Mouse (Mus musculus) adrenal gland, postnatal 4 days (tissue): ENCODE data around the gene Saxo1. TPM values are rescaled to one million over a fixed set of nuclear protein-coding genes. Genes with fewer than 3 reads are reported as not detected.

Experiments used
- DNase-seq, 2 experiments: peaks; one replicate each; pipeline ENCODE4 v3.0.0; 2021 to 2022; ENCODE audit warnings: low spot score in 2 of 2, mixed read lengths in 2 of 2
- total RNA-seq, 2 experiments: library from RNA; stranded (reverse); gene quantifications; 2 replicates each; pipeline ENCODE4 v1.2.3; 2021

The Saxo1 gene
- total RNA-seq, 2 experiments from 2014 or later = not detected

DNA sequence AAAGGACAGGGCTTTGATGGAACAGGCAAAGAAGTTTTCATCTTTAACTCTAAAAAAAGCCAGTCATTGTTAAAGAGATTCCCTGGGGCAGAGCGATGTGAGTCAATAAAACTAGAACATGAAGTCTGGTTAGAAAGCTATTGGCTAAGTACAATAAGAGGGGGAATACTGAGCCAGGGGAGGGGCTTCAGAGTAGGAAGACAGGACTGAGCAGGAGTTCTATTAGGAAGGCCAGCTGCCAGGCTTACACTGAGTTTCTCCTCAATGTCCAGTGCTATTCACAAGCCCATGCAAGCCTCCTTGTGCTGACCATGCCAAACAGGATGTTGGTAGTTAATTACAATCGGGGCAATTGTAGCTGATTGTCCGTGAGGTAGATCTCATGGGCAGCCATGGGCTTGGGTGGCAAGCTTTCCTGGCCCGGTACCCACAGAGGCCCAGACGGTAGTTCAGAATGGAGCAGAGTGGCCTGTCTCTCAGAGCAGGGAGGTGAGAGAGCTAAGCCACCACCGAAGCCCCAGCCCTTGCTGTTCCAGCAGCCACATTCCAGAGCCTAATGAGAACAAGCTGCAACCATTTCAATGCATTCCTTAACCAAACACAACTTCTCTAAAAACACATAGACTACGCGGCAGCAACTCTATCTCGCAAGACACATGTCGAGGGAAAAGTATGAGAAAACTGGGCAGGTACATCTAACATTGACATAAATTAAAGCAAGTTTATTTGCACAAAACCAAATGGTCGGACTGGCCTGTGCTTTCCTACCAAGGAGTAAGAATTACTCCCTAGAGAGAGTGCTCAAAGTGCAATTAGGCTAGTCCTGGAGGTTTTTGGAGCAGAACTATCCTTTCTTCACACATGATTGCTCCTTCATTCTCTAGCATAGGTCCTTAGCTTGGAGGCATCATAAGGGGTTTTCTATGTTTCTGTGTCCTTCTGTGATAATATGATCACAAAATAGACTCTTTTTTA, 30.7 kb downstream of the Saxo1 start:
- no peak for DNase-seq

DNA sequence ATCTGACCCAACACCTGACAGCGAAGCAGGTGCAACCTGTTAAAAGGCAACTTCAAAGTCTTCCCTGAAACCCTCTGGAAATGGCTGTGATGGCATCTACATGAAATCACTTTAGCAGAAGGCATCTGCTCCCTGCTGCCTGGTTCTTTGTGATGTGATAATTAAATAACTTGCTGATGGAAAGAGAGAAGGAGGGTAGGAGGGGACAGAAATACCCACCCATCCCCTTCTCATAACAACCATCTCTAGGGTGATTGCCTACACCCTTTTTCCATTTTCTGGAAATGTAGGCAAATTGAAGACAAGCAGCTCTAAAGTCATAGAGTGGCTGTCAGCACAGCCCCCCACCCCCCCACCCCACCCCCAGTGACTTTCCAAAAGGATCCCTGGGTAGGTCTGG, 33.6 kb downstream of the Saxo1 start:
- DNase-seq = no peak

GRCm38 (mm10) chr4:86523771-86524170, 34.4 kb downstream of the Saxo1 start:
- DNase-seq = no peak

DNA sequence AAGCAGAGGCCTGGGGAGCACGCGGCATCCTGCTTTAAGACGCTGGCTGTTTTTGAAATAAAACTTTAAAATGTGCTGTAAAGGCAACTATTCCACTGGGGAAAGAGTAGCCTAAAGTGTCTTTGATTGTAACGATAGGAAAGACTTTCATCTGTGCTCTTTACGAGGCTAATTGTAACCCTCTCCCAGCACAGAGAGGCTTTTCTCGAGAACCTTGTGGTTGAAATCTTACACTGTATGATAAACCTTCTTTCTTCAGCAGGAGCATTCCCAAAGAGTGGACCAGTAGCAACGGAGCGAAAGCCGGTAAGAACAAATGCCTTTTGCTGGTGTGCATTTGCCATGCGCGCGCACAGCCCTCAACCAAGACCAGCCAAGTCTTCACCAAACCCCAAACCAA, 37.4 kb downstream of the Saxo1 start:
- no peak for DNase-seq

GRCm38 (mm10) chr4:86519953-86520352, 38.2 kb downstream of the Saxo1 start:
- no peak for DNase-seq

DNA sequence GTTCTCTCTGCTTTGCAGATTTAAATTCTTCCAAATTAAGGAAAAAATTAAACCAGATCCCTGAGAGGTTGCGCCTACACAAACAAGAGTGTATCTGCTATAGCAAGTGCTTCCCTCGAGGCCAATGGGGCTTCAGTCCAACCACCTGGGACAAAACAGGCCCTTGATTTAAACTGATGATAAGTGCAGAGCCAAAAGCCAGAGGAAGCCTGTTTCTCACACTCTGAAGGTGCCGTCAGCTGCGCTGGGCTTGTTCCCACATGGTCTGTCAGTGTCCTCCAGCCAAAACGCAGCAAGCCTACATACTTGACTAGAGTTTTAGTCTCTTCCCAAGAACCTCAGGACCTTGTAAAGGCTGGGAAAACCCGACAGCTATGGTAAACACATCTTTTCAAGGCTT, 53.5 kb downstream of the Saxo1 start:
- DNase-seq = no peak

- DNase-seq = no peak
Measured at GRCm38 (mm10) chr4:86499561-86499960, 58.6 kb downstream of the Saxo1 start.

GRCm38 (mm10) chr4:86498754-86499153, 59.4 kb downstream of the Saxo1 start:
- no peak for DNase-seq

DNA sequence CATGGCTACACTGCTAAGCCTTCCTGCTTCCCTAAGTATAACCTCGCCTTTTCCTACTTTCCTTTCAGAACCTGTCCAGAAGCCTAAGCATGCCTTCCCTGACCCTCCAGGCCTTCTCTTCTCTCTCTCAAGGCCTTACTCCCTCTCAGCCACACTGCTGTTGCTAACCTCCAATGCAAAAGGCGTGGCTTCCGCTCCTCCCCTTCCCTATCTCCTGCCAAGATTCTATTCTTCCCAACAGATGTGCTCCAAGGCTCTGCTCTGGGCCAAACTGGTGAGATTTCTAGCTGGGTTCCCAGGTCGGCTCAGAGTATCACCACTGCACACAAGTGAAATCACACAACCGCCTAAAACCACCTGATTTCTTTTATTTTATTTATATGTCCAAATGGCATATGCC, 69.0 kb downstream of the Saxo1 start:
- DNase-seq = no peak

DNA sequence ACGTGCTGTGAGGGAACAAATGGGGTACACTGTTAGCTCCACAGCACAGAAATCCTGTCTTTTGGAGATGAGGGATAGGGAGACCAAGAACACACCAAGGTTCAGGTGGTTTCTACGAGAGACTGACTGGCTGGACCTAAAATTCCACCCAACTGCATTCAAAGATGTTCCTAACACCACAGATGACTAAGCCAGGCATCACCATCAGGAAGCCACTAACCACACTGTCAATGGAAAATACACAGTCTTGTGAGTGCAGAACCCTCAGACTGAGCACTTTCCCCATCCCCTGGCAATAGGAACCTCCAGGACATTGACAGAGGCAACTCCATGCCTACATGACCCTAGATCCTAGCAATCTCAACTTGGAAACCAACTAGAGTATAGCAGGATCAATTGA, 71.2 kb downstream of the Saxo1 start:
- no peak for DNase-seq

- DNase-seq = no peak
Measured at GRCm38 (mm10) chr4:86486491-86486890, 71.6 kb downstream of the Saxo1 start.

- no peak for DNase-seq
Measured at GRCm38 (mm10) chr4:86485052-86485451, 73.1 kb downstream of the Saxo1 start.

- DNase-seq = no peak
Measured at GRCm38 (mm10) chr4:86483686-86484085, 74.4 kb downstream of the Saxo1 start.

- DNase-seq = no peak
Measured at GRCm38 (mm10) chr4:86483013-86483615, 75.0 kb downstream of the Saxo1 start.

DNA sequence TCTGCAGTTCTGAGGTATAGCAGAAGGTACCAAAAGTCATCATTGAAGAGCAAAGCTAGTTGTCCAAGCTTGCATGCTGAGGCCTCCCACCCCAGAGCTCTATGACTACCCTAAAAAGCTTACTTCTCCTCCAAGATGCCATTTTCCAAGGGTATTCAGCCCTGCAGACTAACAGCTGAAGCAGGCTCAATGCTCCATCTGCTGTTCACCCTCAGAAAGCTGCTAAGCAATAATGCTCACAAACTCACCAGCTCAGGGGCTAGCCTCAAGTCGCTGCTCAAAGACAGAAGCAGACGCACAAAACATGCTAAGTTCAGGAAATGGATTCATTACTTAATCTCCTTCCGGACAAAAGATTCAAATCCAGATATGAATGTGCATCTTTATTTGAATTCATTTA, 77.2 kb downstream of the Saxo1 start:
- DNase-seq = no peak

DNA sequence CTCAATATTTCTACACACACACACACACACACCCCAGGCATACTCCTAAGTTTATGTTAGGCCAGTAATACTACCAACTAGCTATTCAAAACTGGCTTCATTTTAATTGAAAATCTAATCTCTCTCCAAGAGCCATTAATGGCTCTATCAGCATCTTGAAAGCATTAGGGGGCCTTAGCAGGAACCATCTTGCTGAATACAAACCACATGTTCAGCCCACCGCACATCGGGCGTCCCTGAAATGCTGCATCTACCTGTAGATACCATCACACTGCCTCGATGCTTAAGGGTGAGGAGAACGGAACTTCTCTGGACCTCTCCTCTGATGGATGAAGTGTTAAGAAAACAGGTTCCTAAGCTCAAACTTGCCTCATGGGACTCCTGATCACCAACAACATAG, 93.3 kb downstream of the Saxo1 start:
- no peak for DNase-seq

GRCm38 (mm10) chr4:86450468-86450867, 107.7 kb downstream of the Saxo1 start:
- no peak for DNase-seq

DNA sequence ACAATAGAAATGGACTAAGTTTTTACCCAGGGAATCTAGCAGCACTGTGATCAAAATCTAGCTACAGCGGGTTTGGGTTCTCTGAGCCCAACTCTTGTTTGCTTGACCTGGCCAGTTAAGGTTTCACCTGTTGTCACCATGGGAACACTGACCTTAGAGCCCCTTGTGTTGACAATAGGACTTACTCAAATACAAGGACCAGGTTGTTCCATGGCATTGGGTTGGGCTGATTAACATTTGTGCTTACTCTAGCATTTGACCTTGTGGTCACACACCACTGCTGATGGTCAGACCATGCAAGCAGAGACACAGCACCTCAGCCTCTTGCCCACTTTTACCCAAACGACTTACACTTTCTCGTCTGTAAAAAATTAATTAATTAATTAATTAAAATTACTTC, 121.8 kb downstream of the Saxo1 start:
- DNase-seq = no peak

DNA sequence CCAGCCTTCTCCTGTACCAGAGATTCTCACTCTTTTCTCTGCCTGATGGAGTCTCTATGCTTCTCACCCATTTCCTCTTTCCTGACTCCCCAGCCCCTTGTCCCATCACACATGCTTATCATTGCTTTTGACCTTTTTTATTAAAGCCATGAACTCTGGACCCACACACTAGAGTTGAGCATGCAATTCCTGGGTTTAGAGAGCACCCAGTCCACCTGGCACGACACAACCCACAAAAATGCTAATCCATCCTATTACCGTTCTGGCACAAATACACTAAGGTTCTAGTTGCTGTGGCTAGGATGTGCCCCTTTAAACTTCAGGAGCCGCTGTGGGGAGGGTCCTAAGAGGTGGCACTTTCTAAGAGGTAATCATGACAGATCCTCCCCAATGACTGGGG, 122.5 kb downstream of the Saxo1 start:
- no peak for DNase-seq

GRCm38 (mm10) chr4:86428091-86428745, 129.9 kb downstream of the Saxo1 start:
- no peak for DNase-seq

- DNase-seq = no peak
Measured at GRCm38 (mm10) chr4:86427312-86427711, 130.8 kb downstream of the Saxo1 start.

GRCm38 (mm10) chr4:86426549-86426948, 131.6 kb downstream of the Saxo1 start:
- DNase-seq = no peak
